Mouse (Mus musculus) liver, embryonic 14.5 days (tissue): Measurements from ENCODE around the gene Ptpn13.

Experiments
- CTCF ChIP-seq: IDR thresholded peaks from 2 replicates; pipeline ENCODE4 v1.5.1; 2016; ENCODE audit warnings: antibody characterized with exemption, low read depth, control low read depth
- EP300 ChIP-seq: IDR thresholded peaks from 2 replicates; pipeline ENCODE4 v1.6.1; 2016; ENCODE audit warnings: antibody characterized with exemption, low read depth

GRCm38 (mm10) chr5:103458959-103459675, 34.1 kb downstream of the Ptpn13 start:
- no peak for TF ChIP-seq CTCF
- no peak for TF ChIP-seq EP300
